8 mouse cellular contexts compared by ENCODE assay signal in the genomic region with DNA sequence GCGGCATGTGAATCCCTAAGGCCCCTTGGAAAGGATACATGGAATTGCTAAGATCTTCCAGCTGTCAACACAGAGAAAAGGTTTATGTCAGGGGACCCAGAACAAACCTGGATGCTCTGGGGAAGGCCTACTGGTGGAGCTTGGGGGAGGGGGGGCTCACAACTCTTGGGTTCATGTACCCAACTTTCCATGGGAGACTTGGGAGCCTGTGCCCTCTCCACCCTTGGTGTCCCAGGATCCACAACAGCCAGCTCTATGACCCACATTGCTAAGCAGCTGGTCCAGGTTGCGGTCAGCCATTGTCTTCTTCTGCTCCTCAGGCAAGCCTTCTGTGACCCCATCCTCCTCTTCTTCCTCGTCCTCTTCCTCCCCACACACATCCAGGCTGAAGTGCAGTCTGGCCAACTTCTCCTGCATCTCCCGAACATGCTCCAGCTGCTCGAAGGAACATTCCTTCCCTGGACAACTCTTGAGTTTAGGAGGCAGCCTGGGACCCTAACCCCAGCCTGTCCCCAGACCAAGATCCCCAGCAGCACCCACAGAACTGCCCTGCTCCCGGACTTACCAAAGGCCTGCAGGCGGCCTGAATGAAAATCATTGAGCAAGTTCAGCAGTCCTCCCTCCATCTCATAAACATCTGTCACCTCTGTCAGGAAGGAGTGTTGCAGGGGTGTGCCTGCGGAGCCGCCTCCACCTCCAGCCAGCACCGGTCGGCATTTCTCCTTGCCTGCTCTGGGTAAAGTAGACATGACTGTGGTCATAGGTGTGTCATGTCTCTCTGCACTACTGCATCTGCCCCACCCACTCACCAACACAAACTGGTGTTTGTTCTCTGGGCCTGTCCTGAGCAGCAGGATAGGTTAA. TPM values are rescaled to one million over a fixed set of nuclear protein-coding genes. Genes with fewer than 3 reads are reported as not detected.
DNase-seq lines count a peak whose midpoint lies in the region; ATAC-seq and TF ChIP-seq lines count a peak whose summit lies in the region.

No protein-coding gene starts in this region.

- H3K4me3 ChIP-seq in gastrocnemius, adult 2 months: peak overlapping the region; percentile 86
- no peak overlapping the region for H3K4me3 ChIP-seq in kidney, postnatal 0 days (replicated peaks; ENCODE audit: low read depth, low read length)
- H3K4me3 ChIP-seq in testis, adult 2 months (ENCODE audit: control insufficient read depth, low read depth, low read length): peak overlapping the region; percentile 44
- H3K4me3 ChIP-seq in stomach, postnatal 0 days (ENCODE audit: low read depth, low read length): no peak overlapping the region

- WGBS in kidney, postnatal 0 days: 80% methylated on average over 11 of the region's 11 CpGs
- 69% methylated on average over 11 of the region's 11 CpGs for WGBS in stomach, postnatal 0 days

- no peaks in the 10 kb centered on the region for H3K9me3 ChIP-seq in kidney, postnatal 0 days (replicated peaks; ENCODE audit: low read length)
- no peaks in the 10 kb centered on the region for H3K9me3 ChIP-seq in stomach, postnatal 0 days (ENCODE audit: control insufficient read depth, low read length)

- DNase-seq in gastrocnemius, adult 2 months: no peak
- DNase-seq in gastrocnemius, postnatal 14 days: no peak
- DNase-seq in kidney, postnatal 0 days (ENCODE audit: low spot score): no peak
- no peak for DNase-seq in kidney, adult 11 months
- DNase-seq in testis, postnatal 10 days (ENCODE audit: low spot score): no peak
- DNase-seq in stomach, postnatal 0 days (ENCODE audit: low spot score): no peak
- DNase-seq in right cerebral cortex, postnatal 36 days (ENCODE audit: low spot score in 2 of 2): no peak

- peak overlapping the region; percentile 96 for H3K27ac ChIP-seq in gastrocnemius, adult 2 months
- H3K27ac ChIP-seq in kidney, postnatal 0 days: peak overlapping the region; percentile 70
- H3K27ac ChIP-seq in testis, adult 2 months (ENCODE audit: control insufficient read depth, insufficient read depth, low read depth, low read length): peak overlapping the region; percentile 83
- peak overlapping the region; percentile 45 for H3K27ac ChIP-seq in stomach, postnatal 0 days (replicated peaks)

- H3K27me3 ChIP-seq in kidney, postnatal 0 days (ENCODE audit: insufficient read depth, low read length): no peaks in the 10 kb centered on the region
- no peaks in the 10 kb centered on the region for H3K27me3 ChIP-seq in testis, adult 2 months (ENCODE audit: control insufficient read depth, insufficient read depth, low read length)
- H3K27me3 ChIP-seq in stomach, postnatal 0 days (ENCODE audit: control insufficient read depth, insufficient read depth, low read length): no peaks in the 10 kb centered on the region

- TF ChIP-seq EP300 in stomach, postnatal 0 days (optimal IDR thresholded peaks at IDR 0.05): no peak

- TF ChIP-seq POLR2A in testis, adult 2 months (IDR thresholded peaks at IDR 0.05; ENCODE audit: control insufficient read depth, low read depth, low read length): no peak

- no peak for TF ChIP-seq CTCF in gastrocnemius, adult 2 months (IDR thresholded peaks at IDR 0.05)
- no peak for TF ChIP-seq CTCF in kidney, postnatal 0 days (IDR thresholded peaks at IDR 0.05; ENCODE audit: low read depth)
- no peak for TF ChIP-seq CTCF in testis, adult 2 months (IDR thresholded peaks at IDR 0.05; ENCODE audit: control insufficient read depth, insufficient read depth, insufficient replicate concordance, low read depth, low read length)
- TF ChIP-seq CTCF in stomach, postnatal 0 days (IDR thresholded peaks at IDR 0.05; ENCODE audit: low read depth): no peak

- H3K9ac ChIP-seq in kidney, postnatal 0 days (ENCODE audit: low read depth, low read length): no peak overlapping the region
- H3K9ac ChIP-seq in stomach, postnatal 0 days (ENCODE audit: low read length): peak overlapping the region; percentile 8; the same call in 1 of the 2 replicates

- peak overlapping the region; percentile 31 for H3K4me2 ChIP-seq in kidney, postnatal 0 days (ENCODE audit: low read length)
- peak overlapping the region; percentile 6; the same call in 1 of the 2 replicates for H3K4me2 ChIP-seq in stomach, postnatal 0 days (replicated peaks; ENCODE audit: low read depth)

- 0 out of 2 replicates have a peak, but pooled peaks cover 7% of the 10 kb centered on the region for H3K36me3 ChIP-seq in kidney, postnatal 0 days (ENCODE audit: insufficient read depth, low read length)
- no peaks in the 10 kb centered on the region; the same call in 1 of the 2 replicates for H3K36me3 ChIP-seq in testis, adult 2 months (ENCODE audit: control insufficient read depth, insufficient read depth, low read length)
- H3K36me3 ChIP-seq in stomach, postnatal 0 days (ENCODE audit: control insufficient read depth, insufficient read depth, low read length): no peaks in the 10 kb centered on the region; the same call in 1 of the 2 replicates

- intact Hi-C loops in gastrocnemius, adult 2 months (cut with DNase I): no loop called here
- intact Hi-C loops in gastrocnemius, postnatal 14 days (cut with DNase I; ENCODE audit: low total_unique reads): no loop called here

- peaks cover 30% of the 10 kb centered on the region for H3K4me1 ChIP-seq in kidney, postnatal 0 days (replicated peaks; ENCODE audit: insufficient read depth, low read length)
- peaks cover 35% of the 10 kb centered on the region for H3K4me1 ChIP-seq in testis, adult 2 months (ENCODE audit: control insufficient read depth, insufficient read depth, low read length)
- H3K4me1 ChIP-seq in stomach, postnatal 0 days (replicated peaks; ENCODE audit: control insufficient read depth, insufficient read depth): peaks cover 10% of the 10 kb centered on the region; the same call in 1 of the 2 replicates

- no peak for ATAC-seq in kidney, postnatal 0 days (replicated peaks; ENCODE audit: low FRiP score, low read depth)
- peak; percentile 18; the same call in 1 of the 2 replicates for ATAC-seq in stomach, postnatal 0 days (ENCODE audit: low FRiP score, low TSS enrichment)

RNA-seq across cellular contexts. Expression of gene Iqcc, which starts 1.8 kb away (rescaled TPM):
- 10 to 100 TPM in 1 of 2 experiments, 1 to 10 TPM in 1; 9.0 to 10.8 TPM for total RNA-seq in gastrocnemius, adult 2 months (2021)
- total RNA-seq in gastrocnemius, postnatal 14 days (2021): 10 to 100 TPM; 10.4 to 11.8 TPM
- 30.2 and 31.6 TPM in 2 replicates for polyA plus RNA-seq in kidney, postnatal 0 days (2015; fragmentation: Nextera tagmentation; extraction: Ambion mirVana)
- 45.7 and 46.2 TPM in 2 replicates for polyA plus RNA-seq in testis, adult 2 months (2012; rRNA removed)
- 15.8 and 16.1 TPM in 2 replicates for polyA plus RNA-seq in stomach, postnatal 0 days (2015; fragmentation: Nextera tagmentation; extraction: Ambion mirVana)

RNA-seq across cellular contexts. Expression of gene Ccdc28b, which starts 3.1 kb away (rescaled TPM):
- 10 to 100 TPM; 31.1 to 38.4 TPM for total RNA-seq in gastrocnemius, adult 2 months (2021)
- 10 to 100 TPM; 58.0 to 66.8 TPM for total RNA-seq in gastrocnemius, postnatal 14 days (2021)
- polyA plus RNA-seq in kidney, postnatal 0 days (2015; fragmentation: Nextera tagmentation; extraction: Ambion mirVana): 64.8 and 69.5 TPM in 2 replicates
- 13.8 and 14.1 TPM in 2 replicates for polyA plus RNA-seq in testis, adult 2 months (2012; rRNA removed)
- 34.2 and 40.2 TPM in 2 replicates for polyA plus RNA-seq in stomach, postnatal 0 days (2015; fragmentation: Nextera tagmentation; extraction: Ambion mirVana)

RNA-seq across cellular contexts. Expression of gene Dcdc2b, which starts 6.6 kb away (rescaled TPM):
- total RNA-seq in gastrocnemius, adult 2 months (2021): 1 to 10 TPM in 1 of 2 experiments, under 1 TPM in 1; 0.77 to 3.1 TPM
- total RNA-seq in gastrocnemius, postnatal 14 days (2021): 1 to 10 TPM; 1.0 to 1.8 TPM
- polyA plus RNA-seq in kidney, postnatal 0 days (2015; fragmentation: Nextera tagmentation; extraction: Ambion mirVana): 1.9 and 2.3 TPM in 2 replicates
- polyA plus RNA-seq in testis, adult 2 months (2012; rRNA removed): 15.5 and 19.4 TPM in 2 replicates
- polyA plus RNA-seq in stomach, postnatal 0 days (2015; fragmentation: Nextera tagmentation; extraction: Ambion mirVana): 0.65 and 0.75 TPM in 2 replicates

RNA-seq across cellular contexts. Expression of gene Tmem234, which starts 20.2 kb away (rescaled TPM):
- total RNA-seq in gastrocnemius, adult 2 months (2021): 10 to 100 TPM; 29.8 to 31.9 TPM
- total RNA-seq in gastrocnemius, postnatal 14 days (2021): 10 to 100 TPM; 33.6 to 35.8 TPM
- 188 and 197 TPM in 2 replicates for polyA plus RNA-seq in kidney, postnatal 0 days (2015; fragmentation: Nextera tagmentation; extraction: Ambion mirVana)
- polyA plus RNA-seq in testis, adult 2 months (2012; rRNA removed): 50.1 and 56.2 TPM in 2 replicates
- 168 and 169 TPM in 2 replicates for polyA plus RNA-seq in stomach, postnatal 0 days (2015; fragmentation: Nextera tagmentation; extraction: Ambion mirVana)

RNA-seq across cellular contexts. Expression of gene Eif3i, which starts 20.2 kb away (rescaled TPM):
- 100 to 1,000 TPM; 134 to 137 TPM for total RNA-seq in gastrocnemius, adult 2 months (2021)
- 100 to 1,000 TPM; 135 to 141 TPM for total RNA-seq in gastrocnemius, postnatal 14 days (2021)
- 284 and 298 TPM in 2 replicates for polyA plus RNA-seq in kidney, postnatal 0 days (2015; fragmentation: Nextera tagmentation; extraction: Ambion mirVana)
- polyA plus RNA-seq in testis, adult 2 months (2012; rRNA removed): 204 and 221 TPM in 2 replicates
- 222 and 230 TPM in 2 replicates for polyA plus RNA-seq in stomach, postnatal 0 days (2015; fragmentation: Nextera tagmentation; extraction: Ambion mirVana)

Comparison
In these comparisons a context has a peak if more than half of its experiments do, and no peak if none do; other contexts are left out.
1. H3K27ac ChIP-seq: peak in every context shown above with its lines; median percentile 96 in gastrocnemius, adult 2 months; 83 in testis, adult 2 months; 70 in kidney, postnatal 0 days; 45 in stomach, postnatal 0 days.
2. H3K4me3 ChIP-seq: peak in gastrocnemius, adult 2 months (single experiment) and testis, adult 2 months (single experiment); none in kidney, postnatal 0 days (single experiment) and stomach, postnatal 0 days (single experiment).